Mouse (Mus musculus) liver, embryonic 14.5 days (tissue): ENCODE results near the gene Podxl. TPM values are rescaled to one million over a fixed set of nuclear protein-coding genes. Genes with fewer than 3 reads are reported as not detected.

Experiments
- ATAC-seq: fragments of 200-750 bp; cut with Nextera tagmentation; 2 replicates; pipeline ENCODE4 v1.8.0; 2017; ENCODE audit warnings: moderate number of reproducible peaks, mild to moderate bottlenecking, moderate library complexity; ENCODE audit not compliant: insufficient read depth
- DNase-seq, 3 experiments: peaks; one replicate each; pipeline ENCODE4 v3.0.0-alpha.2; 2012 to 2013; ENCODE audit warnings: low read depth in 3 of 3, low spot score in 3 of 3
- H3K27ac ChIP-seq: fragments of 300-500 bp; sonication (generic); 2 replicates; pipeline ENCODE4 v1.5.1; 2014; ENCODE audit warnings: moderate library complexity, mild to moderate bottlenecking, control low read depth, inconsistent platforms
- H3K27me3 ChIP-seq: fragments of 300-500 bp; sonication (generic); 2 replicates; pipeline ENCODE4 v1.6.1; 2014; ENCODE audit warnings: mild to moderate bottlenecking, low read length, moderate library complexity; ENCODE audit not compliant: control insufficient read depth, insufficient read depth
- H3K36me3 ChIP-seq: fragments of 300-500 bp; sonication (generic); replicated peaks from 2 replicates; pipeline ENCODE4 v1.6.1; 2014; ENCODE audit warnings: low read depth; ENCODE audit not compliant: control insufficient read depth, insufficient read depth
- H3K4me1 ChIP-seq, 2 experiments: fragments of 200-500 bp in 1 of 2; fragments of 300-500 bp in 1 of 2; sonication (generic) in 1 of 2; replicated peaks; 2 replicates each; pipeline ENCODE4 v1.6.1; 2012 to 2014; ENCODE audit warnings: antibody characterized with exemption in 1 of 2, inconsistent platforms in 1 of 2, low read length in 1 of 2; ENCODE audit not compliant: control insufficient read depth in 2 of 2, insufficient read depth in 2 of 2
- H3K4me2 ChIP-seq: fragments of 300-500 bp; sonication (generic); 2 replicates; pipeline ENCODE4 v1.6.1; 2014; ENCODE audit warnings: low read depth, mild to moderate bottlenecking, control low read depth, moderate library complexity
- H3K4me3 ChIP-seq, 2 experiments: fragments of 200-500 bp in 1 of 2; fragments of 300-500 bp in 1 of 2; sonication (generic) in 1 of 2; 2 replicates each; pipeline ENCODE4 v1.5.1; 2012 to 2014; ENCODE audit warnings: low read depth in 2 of 2, low read length in 2 of 2, mild to moderate bottlenecking in 2 of 2, control low read depth in 1 of 2, inconsistent platforms in 1 of 2, moderate library complexity in 1 of 2; ENCODE audit not compliant: insufficient read depth in 1 of 2
- H3K9ac ChIP-seq: fragments of 300-500 bp; sonication (generic); replicated peaks from 2 replicates; pipeline ENCODE4 v1.6.1; 2014; ENCODE audit warnings: mild to moderate bottlenecking, control low read depth, moderate library complexity
- H3K9me3 ChIP-seq: fragments of 300-500 bp; sonication (generic); 2 replicates; pipeline ENCODE4 v1.6.1; 2016; ENCODE audit warnings: low read length, mixed read lengths; ENCODE audit not compliant: control insufficient read depth
- CTCF ChIP-seq: IDR thresholded peaks from 2 replicates; pipeline ENCODE4 v1.5.1; 2016; ENCODE audit warnings: antibody characterized with exemption, low read depth, control low read depth
- EP300 ChIP-seq: IDR thresholded peaks from 2 replicates; pipeline ENCODE4 v1.6.1; 2016; ENCODE audit warnings: antibody characterized with exemption, low read depth
- WGBS: fragments of 180-500 bp; shearing (Covaris S2); extraction: QIAGEN DNeasy Blood & Tissue Kit; methylation state at CpG from one replicate; pipeline ENCODE4 v1.1.7; 2014; ENCODE audit not compliant: insufficient replicate concordance; 5-methylcytosine and 5-hydroxymethylcytosine counted together
- polyA plus RNA-seq, 2 experiments: library from polyadenylated mRNA; depleted of rRNA in 1 of 2; stranded (reverse) in 1 of 2; unstranded in 1 of 2; fragments of >200 nt; fragmentation: Nextera tagmentation in 1 of 2; extraction: Ambion mirVana in 1 of 2; gene quantifications; 2 replicates each; pipeline versions ENCODE4 v1.2.1 to v1.2.3; 2012 to 2014

Podxl gene
- polyA plus RNA-seq (2012; rRNA removed) (8.1 and 8.2 TPM in 2 replicates), polyA plus RNA-seq (2014; fragmentation: Nextera tagmentation; extraction: Ambion mirVana) (5.0 and 6.0 TPM in 2 replicates)

GRCm38 (mm10) chr6:31563235-31564181 lies at the start of gene Podxl:
Podxl (minus strand) TSS chr6:31563981.
- Histone ChIP-seq H3K36me3 (no peaks in the 10 kb centered on the region), H3K4me1 (peaks cover 10 to 41% of the 10 kb centered on the region in 2 experiments), H3K9ac (peak within 1 kb of the TSS; percentile 72), H3K27ac (no peak within 1 kb of the TSS), H3K4me3 (peak within 1 kb of the TSS; percentile 65 to 77), H3K27me3 (peaks cover 4% of the 10 kb centered on the region; the same call in 1 of the 2 replicates), H3K9me3 (no peaks in the 10 kb centered on the region), H3K4me2 (peak within 1 kb of the TSS; percentile 98)
- ATAC-seq (peak; percentile 88), DNase-seq (peak; percentile 46 to 61 (median 59))
- no peak for TF ChIP-seq EP300
- TF ChIP-seq CTCF, result no peak
- under 1% methylated on average over 84 of the region's 91 CpGs for WGBS

- H3K9me3 ChIP-seq, result no peaks in the 10 kb centered on the region
- peak overlapping the region; percentile 98 for H3K9ac ChIP-seq
- 12% methylated on average over 17 of the region's 17 CpGs for WGBS
- DNase-seq (peak; percentile 67 to 86 (median 73)), ATAC-seq (peak; percentile 78)
- H3K27ac ChIP-seq, result peak overlapping the region; percentile 97
- H3K36me3 ChIP-seq, result no peaks in the 10 kb centered on the region
- peak overlapping the region; percentile 69 to 95 for H3K4me3 ChIP-seq
- peak overlapping the region; percentile 92 for H3K4me2 ChIP-seq
- no peaks in the 10 kb centered on the region for H3K27me3 ChIP-seq
- TF ChIP-seq CTCF (no peak), EP300 (peak; percentile 82)
- peaks cover 51 to 63% of the 10 kb centered on the region in 2 experiments for H3K4me1 ChIP-seq
Measured at GRCm38 (mm10) chr6:31612560-31613270, 48.9 kb upstream of the Podxl start.

- TF ChIP-seq CTCF (no peak), EP300 (no peak)
- Histone ChIP-seq H3K9ac (no peak overlapping the region), H3K4me1 (peaks cover 25 to 36% of the 10 kb centered on the region in 2 experiments), H3K27me3 (no peaks in the 10 kb centered on the region), H3K27ac (no peak overlapping the region), H3K4me3 (no peak overlapping the region), H3K36me3 (no peaks in the 10 kb centered on the region), H3K9me3 (no peaks in the 10 kb centered on the region), H3K4me2 (no peak overlapping the region)
- ATAC-seq (no peak), DNase-seq (no peak)
- WGBS, result 67% methylated on average over 4 of the region's 4 CpGs
Measured at GRCm38 (mm10) chr6:31606429-31606828, 42.6 kb upstream of the Podxl start.

DNA sequence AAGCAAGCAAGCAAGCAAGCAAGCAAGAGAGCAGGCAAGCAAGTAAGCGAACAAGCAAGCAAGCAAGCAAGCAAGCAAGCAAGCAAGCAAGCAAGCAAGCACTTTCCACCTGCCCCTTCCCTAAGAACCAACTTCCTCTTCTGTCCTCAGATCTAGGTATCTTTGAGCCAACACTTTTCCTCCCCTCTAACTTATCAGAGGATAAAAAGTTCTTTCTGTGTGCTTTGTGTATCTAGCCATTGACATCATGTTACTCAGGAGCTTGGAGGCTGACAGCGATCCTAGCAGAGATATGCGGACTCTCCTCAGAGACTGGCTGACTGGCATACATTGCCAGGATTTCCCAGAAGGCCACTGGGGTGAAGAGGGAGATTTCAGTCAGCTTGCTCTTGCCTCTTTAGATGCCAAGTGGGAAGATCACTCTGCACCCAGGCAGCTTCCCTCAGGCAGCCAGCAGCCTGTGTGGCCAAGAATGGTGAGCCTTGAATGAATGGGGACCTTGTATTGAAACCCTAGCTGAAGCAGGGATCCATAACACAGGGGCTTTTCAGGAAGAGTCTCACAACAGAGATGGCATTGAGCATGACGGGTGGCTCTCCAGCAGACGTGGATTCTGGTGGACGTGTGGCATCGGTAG lies 41.0 kb upstream of the Podxl start:
- H3K4me3 ChIP-seq, result no peak overlapping the region
- peaks cover 13 to 24% of the 10 kb centered on the region in 2 experiments for H3K4me1 ChIP-seq
- DNase-seq (no peak), ATAC-seq (no peak)
- H3K27ac ChIP-seq, result no peak overlapping the region
- no peak overlapping the region for H3K9ac ChIP-seq
- no peak overlapping the region for H3K4me2 ChIP-seq
- H3K36me3 ChIP-seq, result no peaks in the 10 kb centered on the region
- WGBS, result 77% methylated on average over 7 of the region's 7 CpGs
- no peaks in the 10 kb centered on the region for H3K27me3 ChIP-seq
- H3K9me3 ChIP-seq, result no peaks in the 10 kb centered on the region
- TF ChIP-seq CTCF, result no peak
- no peak for TF ChIP-seq EP300
